Mouse (Mus musculus): ENCODE measurements around the gene Bmper.

DNA sequence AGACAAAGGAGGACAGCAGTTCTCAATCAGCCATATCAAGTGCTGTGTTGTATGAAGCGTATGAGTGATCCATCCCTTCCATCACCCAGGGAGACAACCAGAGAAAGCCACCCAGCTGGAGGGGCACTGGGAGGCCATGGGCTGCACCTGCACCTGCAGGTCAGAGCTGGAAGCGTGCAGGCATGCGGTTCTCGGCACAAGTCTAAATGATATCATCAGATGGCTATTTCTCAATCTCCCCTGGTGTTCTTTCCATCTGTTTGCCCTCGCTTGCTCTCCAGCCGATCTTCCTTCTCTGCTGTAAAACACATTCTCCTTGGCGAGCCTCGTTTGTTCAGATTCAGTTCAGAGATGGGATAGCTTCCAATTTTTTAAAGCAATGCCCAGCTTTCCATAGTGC lies 160.4 kb downstream of the Bmper start:
- TF ChIP-seq GATA1 (IDR thresholded peaks at IDR 0.05; ENCODE audit: borderline replicate concordance, low read length) (no peak), FLI1 (IDR thresholded peaks at IDR 0.05; ENCODE audit: low read length) (no peak)

Measured in megakaryocyte, embryonic 14.5 days (primary cell).